Mouse (Mus musculus) liver, embryonic 12.5 days (tissue): ENCODE results near the gene Tpst2. TPM values are rescaled to one million over a fixed set of nuclear protein-coding genes. Genes with fewer than 3 reads are reported as not detected.
"Not testable (repeated sequence)": the region's sequence is repeated elsewhere in the genome, so short reads cannot be mapped to it uniquely, and the experiment has no call there.

Experiments
- ATAC-seq: fragments of 200-750 bp; cut with Nextera tagmentation; 2 replicates; pipeline ENCODE4 v1.8.0; 2017; ENCODE audit warnings: moderate number of reproducible peaks, mild to moderate bottlenecking, moderate library complexity
- H3K27ac ChIP-seq: fragments of 300-500 bp; sonication (generic); 2 replicates; pipeline ENCODE4 v1.5.1; 2016; ENCODE audit warnings: mild to moderate bottlenecking
- H3K27me3 ChIP-seq: fragments of 300-500 bp; sonication (generic); replicated peaks from 2 replicates; pipeline ENCODE4 v1.6.1; 2016; ENCODE audit warnings: mild to moderate bottlenecking, moderate library complexity
- H3K36me3 ChIP-seq: fragments of 300-500 bp; sonication (generic); 2 replicates; pipeline ENCODE4 v1.6.1; 2016; ENCODE audit warnings: mild to moderate bottlenecking, moderate library complexity
- H3K4me1 ChIP-seq: fragments of 300-500 bp; sonication (generic); 2 replicates; pipeline ENCODE4 v1.6.1; 2016
- H3K4me2 ChIP-seq: fragments of 300-500 bp; sonication (generic); 2 replicates; pipeline ENCODE4 v1.6.1; 2016; ENCODE audit warnings: mild to moderate bottlenecking, moderate library complexity
- H3K4me3 ChIP-seq: fragments of 300-500 bp; sonication (generic); 2 replicates; pipeline ENCODE4 v1.5.1; 2016; ENCODE audit warnings: mild to moderate bottlenecking, moderate library complexity
- H3K9ac ChIP-seq: fragments of 300-500 bp; sonication (generic); 2 replicates; pipeline ENCODE4 v1.6.1; 2016; ENCODE audit warnings: mild to moderate bottlenecking, moderate library complexity
- H3K9me3 ChIP-seq: fragments of 300-500 bp; sonication (generic); replicated peaks from 2 replicates; pipeline ENCODE4 v1.6.1; 2016; ENCODE audit warnings: mild to moderate bottlenecking, moderate library complexity
- WGBS: fragments of 180-500 bp; shearing (Covaris S2); methylation state at CpG from one replicate; pipeline ENCODE4 v1.1.7; 2016; ENCODE audit not compliant: insufficient replicate concordance; 5-methylcytosine and 5-hydroxymethylcytosine counted together
- polyA plus RNA-seq: library from polyadenylated mRNA; unstranded; fragments of >200 nt; fragmentation: Nextera tagmentation; extraction: Ambion mirVana; gene quantifications from 2 replicates; pipeline ENCODE4 v1.2.1, GENCODE M21; 2016

Tpst2 gene
- polyA plus RNA-seq, 1 experiment from 2014 or later = 45.1 TPM

GRCm38 (mm10) chr5:112301694-112302093 is 25.2 kb downstream of the Tpst2 start:
- no peak overlapping the region for H3K4me3 ChIP-seq
- no peak overlapping the region for H3K4me2 ChIP-seq
- no peak overlapping the region for H3K9ac ChIP-seq
- H3K9me3 ChIP-seq = no peaks in the 10 kb centered on the region
- no peaks in the 10 kb centered on the region for H3K27me3 ChIP-seq
- H3K4me1 ChIP-seq = peaks cover 60% of the 10 kb centered on the region
- WGBS = 74% methylated on average over 4 of the region's 4 CpGs
- no peak for ATAC-seq
- peak overlapping the region; percentile 69 for H3K27ac ChIP-seq
- peaks cover 51% of the 10 kb centered on the region for H3K36me3 ChIP-seq

DNA sequence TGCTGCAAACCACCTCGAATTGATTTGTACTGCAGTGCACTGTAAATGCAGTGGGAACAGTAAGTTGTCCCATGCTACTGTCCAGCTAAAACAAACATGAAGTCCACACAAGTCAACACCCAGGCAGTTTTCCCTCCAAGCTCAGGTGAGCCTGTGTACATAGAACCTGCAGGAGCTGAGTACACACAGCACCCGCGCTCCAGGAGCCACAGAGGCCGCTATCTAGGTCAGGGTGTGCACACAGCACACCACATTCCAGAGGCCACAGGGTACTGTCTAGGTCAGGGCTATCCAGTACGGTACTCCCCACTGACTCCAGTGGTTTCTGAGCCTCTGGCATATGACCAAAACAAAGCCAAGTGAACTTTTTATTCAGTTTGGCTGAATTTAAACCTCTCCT is 25.8 kb downstream of the Tpst2 start:
- 77% methylated on average over 5 of the region's 5 CpGs for WGBS
- peak; percentile 84 for ATAC-seq
- H3K4me2 ChIP-seq = no peak overlapping the region
- H3K9ac ChIP-seq = no peak overlapping the region
- no peaks in the 10 kb centered on the region for H3K27me3 ChIP-seq
- no peak overlapping the region for H3K4me3 ChIP-seq
- H3K27ac ChIP-seq = peak overlapping the region; percentile 70
- H3K4me1 ChIP-seq = peaks cover 53% of the 10 kb centered on the region
- no peaks in the 10 kb centered on the region for H3K9me3 ChIP-seq
- H3K36me3 ChIP-seq = peaks cover 52% of the 10 kb centered on the region

DNA sequence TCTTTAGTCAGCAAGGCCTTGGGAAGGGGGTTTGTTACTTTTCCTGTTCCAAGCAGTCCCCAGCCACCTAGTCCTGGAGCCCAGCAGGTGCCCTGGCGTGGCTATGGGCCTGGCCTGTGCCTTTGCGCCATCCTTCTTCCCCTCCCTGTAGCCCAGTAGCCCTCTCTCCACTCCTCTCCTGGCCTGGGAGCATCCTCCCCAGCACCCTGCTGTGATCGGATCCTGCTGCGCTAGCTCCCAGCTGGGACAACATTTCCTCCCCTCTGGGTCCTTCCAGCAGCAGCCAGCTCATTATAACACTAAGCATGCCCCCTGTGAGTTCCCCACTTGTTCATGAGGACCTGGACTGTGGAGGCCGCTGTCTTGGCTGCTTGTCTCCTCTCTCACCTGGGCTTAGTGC is 29.4 kb downstream of the Tpst2 start:
- no peak overlapping the region for H3K4me3 ChIP-seq
- ATAC-seq = no peak
- peaks cover 18% of the 10 kb centered on the region for H3K4me1 ChIP-seq
- no peaks in the 10 kb centered on the region for H3K27me3 ChIP-seq
- no peak overlapping the region for H3K4me2 ChIP-seq
- peaks cover 81% of the 10 kb centered on the region for H3K36me3 ChIP-seq
- H3K27ac ChIP-seq = no peak overlapping the region
- H3K9me3 ChIP-seq = no peaks in the 10 kb centered on the region
- no peak overlapping the region for H3K9ac ChIP-seq
- WGBS = 88% methylated on average over 5 of the region's 5 CpGs

GRCm38 (mm10) chr5:112313222-112313885 is 36.9 kb downstream of the Tpst2 start:
- H3K4me2 ChIP-seq = no peak overlapping the region
- H3K9me3 ChIP-seq = no peaks in the 10 kb centered on the region
- no peak overlapping the region for H3K4me3 ChIP-seq
- ATAC-seq = no peak
- peaks cover 15% of the 10 kb centered on the region; the same call in 1 of the 2 replicates for H3K4me1 ChIP-seq
- H3K36me3 ChIP-seq = peaks cover 82% of the 10 kb centered on the region
- WGBS = 78% methylated on average over 11 of the region's 11 CpGs
- H3K27ac ChIP-seq = no peak overlapping the region
- H3K27me3 ChIP-seq = no peaks in the 10 kb centered on the region
- H3K9ac ChIP-seq = no peak overlapping the region

GRCm38 (mm10) chr5:112316468-112316867 is 40.0 kb downstream of the Tpst2 start:
- no peaks in the 10 kb centered on the region for H3K27me3 ChIP-seq
- no peak overlapping the region for H3K4me3 ChIP-seq
- ATAC-seq = no peak
- peaks cover 50% of the 10 kb centered on the region for H3K36me3 ChIP-seq
- H3K4me1 ChIP-seq = peaks cover 28% of the 10 kb centered on the region
- WGBS = 74% methylated on average over 5 of the region's 5 CpGs
- no peaks in the 10 kb centered on the region for H3K9me3 ChIP-seq
- no peak overlapping the region for H3K4me2 ChIP-seq
- no peak overlapping the region for H3K9ac ChIP-seq
- no peak overlapping the region for H3K27ac ChIP-seq

GRCm38 (mm10) chr5:112317328-112317727 is 40.8 kb downstream of the Tpst2 start:
- WGBS = 41% methylated on average over 5 of the region's 5 CpGs
- ATAC-seq = no peak
- no peaks in the 10 kb centered on the region for H3K27me3 ChIP-seq
- H3K9me3 ChIP-seq = no peaks in the 10 kb centered on the region
- H3K27ac ChIP-seq = no peak overlapping the region
- H3K4me2 ChIP-seq = no peak overlapping the region
- H3K36me3 ChIP-seq = peaks cover 42% of the 10 kb centered on the region
- peaks cover 28% of the 10 kb centered on the region for H3K4me1 ChIP-seq
- no peak overlapping the region for H3K4me3 ChIP-seq
- no peak overlapping the region for H3K9ac ChIP-seq

GRCm38 (mm10) chr5:112319343-112319742 is 42.9 kb downstream of the Tpst2 start:
- H3K4me3 ChIP-seq, H3K9ac ChIP-seq, H3K4me2 ChIP-seq, H3K27ac ChIP-seq, H3K9me3 ChIP-seq, H3K27me3 ChIP-seq: not testable (repeated sequence)
- H3K36me3 ChIP-seq = peaks cover 22% of the 10 kb centered on the region
- ATAC-seq = peak; percentile 85
- H3K4me1 ChIP-seq = peaks cover 35% of the 10 kb centered on the region
- 52% methylated on average over 2 of the region's 2 CpGs for WGBS

DNA sequence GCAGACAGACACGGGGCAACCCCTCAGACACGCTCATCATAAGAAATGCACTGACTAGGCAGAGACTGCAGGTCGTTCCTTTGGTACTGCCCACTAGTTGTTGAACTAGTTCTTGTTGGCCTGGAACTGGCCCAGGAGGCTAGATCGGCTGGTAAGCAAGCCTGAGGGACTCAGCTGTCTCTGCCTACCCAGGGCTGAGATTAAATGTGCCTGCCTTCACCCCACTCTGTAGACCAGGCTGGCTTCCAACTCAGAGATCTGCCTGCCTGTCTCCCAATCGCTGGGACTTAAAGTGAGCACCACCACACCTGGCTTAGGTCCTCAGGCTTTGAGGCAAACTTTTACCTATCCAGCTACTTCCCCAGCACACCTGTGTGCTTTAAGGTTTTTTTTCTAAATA is 43.9 kb downstream of the Tpst2 start:
- 77% methylated on average over 5 of the region's 5 CpGs for WGBS
- Histone ChIP-seq H3K4me1 (peaks cover 46% of the 10 kb centered on the region), H3K9me3 (no peaks in the 10 kb centered on the region), H3K4me3 (no peak overlapping the region), H3K4me2 (no peak overlapping the region), H3K9ac (no peak overlapping the region), H3K27me3 (no peaks in the 10 kb centered on the region), H3K36me3 (peaks cover 11% of the 10 kb centered on the region), H3K27ac (no peak overlapping the region)
- ATAC-seq = no peak

- no peak overlapping the region for H3K9ac ChIP-seq
- H3K4me2 ChIP-seq = no peak overlapping the region
- 59% methylated on average over 6 of the region's 6 CpGs for WGBS
- peaks cover 51% of the 10 kb centered on the region for H3K4me1 ChIP-seq
- peaks cover 6% of the 10 kb centered on the region for H3K36me3 ChIP-seq
- H3K27ac ChIP-seq = no peak overlapping the region
- H3K9me3 ChIP-seq = no peaks in the 10 kb centered on the region
- no peaks in the 10 kb centered on the region for H3K27me3 ChIP-seq
- ATAC-seq = no peak
- no peak overlapping the region for H3K4me3 ChIP-seq
Measured at GRCm38 (mm10) chr5:112320936-112321335, 44.4 kb downstream of the Tpst2 start.

- WGBS = 65% methylated on average over 4 of the region's 4 CpGs
Measured at GRCm38 (mm10) chr5:112321376-112321775, 44.9 kb downstream of the Tpst2 start.

DNA sequence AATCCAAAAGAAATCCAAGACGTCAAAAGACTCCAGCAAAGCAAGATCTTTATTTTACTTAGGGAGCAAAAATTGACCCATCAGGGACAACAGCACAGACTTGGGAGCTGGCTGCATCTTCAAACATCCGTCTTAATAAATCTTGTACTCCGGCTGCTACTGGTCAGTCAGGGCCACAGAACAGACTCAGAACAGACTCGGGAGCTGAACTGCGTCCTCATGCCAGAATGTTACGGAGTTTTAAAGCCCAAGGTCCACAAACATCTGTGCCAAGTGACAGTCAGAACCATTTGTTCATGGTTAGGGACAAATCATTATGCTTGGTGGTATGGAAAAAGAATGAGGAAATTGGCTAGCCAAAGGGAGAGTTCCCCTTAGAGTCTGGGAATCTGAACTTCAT is 46.8 kb downstream of the Tpst2 start:
- H3K27ac ChIP-seq = no peak overlapping the region
- no peak overlapping the region for H3K4me2 ChIP-seq
- H3K4me3 ChIP-seq = no peak overlapping the region
- H3K9me3 ChIP-seq = no peaks in the 10 kb centered on the region
- H3K9ac ChIP-seq = no peak overlapping the region
- no peaks in the 10 kb centered on the region for H3K27me3 ChIP-seq
- H3K4me1 ChIP-seq = peaks cover 54% of the 10 kb centered on the region
- no peak for ATAC-seq
- WGBS = 81% methylated on average over 6 of the region's 6 CpGs
- peaks cover 7% of the 10 kb centered on the region for H3K36me3 ChIP-seq

More at GRCm38 (mm10) chr5:112321376-112321775, 44.9 kb downstream of the Tpst2 start:
- no peak overlapping the region for H3K4me3 ChIP-seq
- H3K9ac ChIP-seq = no peak overlapping the region
- H3K36me3 ChIP-seq = peaks cover 1% of the 10 kb centered on the region
- ATAC-seq = no peak
- H3K4me1 ChIP-seq = peaks cover 50% of the 10 kb centered on the region
- H3K27me3 ChIP-seq = no peaks in the 10 kb centered on the region
- H3K9me3 ChIP-seq = no peaks in the 10 kb centered on the region
- H3K4me2 ChIP-seq = no peak overlapping the region
- no peak overlapping the region for H3K27ac ChIP-seq

- Histone ChIP-seq H3K27me3 (no peaks in the 10 kb centered on the region), H3K4me3 (peak overlapping the region; percentile 99), H3K36me3 (peaks cover 24% of the 10 kb centered on the region), H3K9ac (peak overlapping the region; percentile 81), H3K27ac (peak overlapping the region; percentile 78), H3K4me1 (peaks cover 46% of the 10 kb centered on the region), H3K9me3 (no peaks in the 10 kb centered on the region), H3K4me2 (peak overlapping the region; percentile 79)
- WGBS = 14% methylated on average over 24 of the region's 24 CpGs
- peak; percentile 92 for ATAC-seq
Measured at GRCm38 (mm10) chr5:112324637-112325545, 48.4 kb downstream of the Tpst2 start.
